Mouse (Mus musculus): ENCODE data around the gene Trub2.
A peak's percentile ranks its signal among the peaks of the same experiment; 100 is the strongest.
"Not testable (repeated sequence)": the region's sequence is repeated elsewhere in the genome, so short reads cannot be mapped to it uniquely, and the experiment has no call there.

The Trub2 gene

GRCm38 (mm10) chr2:29787937-29788681 is at the start of gene Trub2:
Trub2 (minus strand) TSS chr2:29788502.
- DNase-seq (ENCODE audit: low spot score) = peak; percentile 85

GRCm38 (mm10) chr2:29835391-29835899 is 47.1 kb upstream of the Trub2 start:
- DNase-seq (ENCODE audit: low spot score) = no peak

GRCm38 (mm10) chr2:29833796-29834195 is 45.5 kb upstream of the Trub2 start:
- DNase-seq (ENCODE audit: low spot score) = no peak

- no peak for DNase-seq (ENCODE audit: low spot score)
Observed at GRCm38 (mm10) chr2:29831106-29831505, 42.8 kb upstream of the Trub2 start.

- no peak for DNase-seq (ENCODE audit: low spot score)
Observed at GRCm38 (mm10) chr2:29827709-29828024, 39.4 kb upstream of the Trub2 start.

- peak; percentile 91 for DNase-seq (ENCODE audit: low spot score)
Observed at GRCm38 (mm10) chr2:29826926-29827708, 38.8 kb upstream of the Trub2 start.

GRCm38 (mm10) chr2:29826318-29826925 is 38.1 kb upstream of the Trub2 start:
- no peak for DNase-seq (ENCODE audit: low spot score)

GRCm38 (mm10) chr2:29820025-29820817 is 31.9 kb upstream of the Trub2 start, which contains the start of gene Urm1:
Urm1 (plus strand) TSS chr2:29820075.
- peak; percentile 69 for DNase-seq (ENCODE audit: low spot score)

- no peak for DNase-seq (ENCODE audit: low spot score)
Observed at GRCm38 (mm10) chr2:29819363-29819762, 31.1 kb upstream of the Trub2 start.

- DNase-seq (ENCODE audit: low spot score) = peak; percentile 76
Observed at GRCm38 (mm10) chr2:29817426-29818232, 29.3 kb upstream of the Trub2 start.

GRCm38 (mm10) chr2:29815678-29816371 is 27.5 kb upstream of the Trub2 start:
- no peak for DNase-seq (ENCODE audit: low spot score)

GRCm38 (mm10) chr2:29803400-29803831 is 15.1 kb upstream of the Trub2 start:
- DNase-seq (ENCODE audit: low spot score) = no peak

- no peak for DNase-seq (ENCODE audit: low spot score)
Observed at GRCm38 (mm10) chr2:29802827-29803201, 14.5 kb upstream of the Trub2 start.

GRCm38 (mm10) chr2:29802075-29802826 is 13.9 kb upstream of the Trub2 start, which contains the start of gene Slc27a4:
Slc27a4 (plus strand) TSS chr2:29802634.
- peak; percentile 96 for DNase-seq (ENCODE audit: low spot score)

GRCm38 (mm10) chr2:29792772-29793487 is 4.6 kb upstream of the Trub2 start:
- no peak for DNase-seq (ENCODE audit: low spot score)

- peak; percentile 80 for DNase-seq (ENCODE audit: low spot score)
Observed at GRCm38 (mm10) chr2:29787104-29787917, 991 bp downstream of the Trub2 start, which contains the start of gene Coq4. Coq4 (plus strand) TSS chr2:29787493.

- no peak for DNase-seq (ENCODE audit: low spot score)
Observed at GRCm38 (mm10) chr2:29784290-29784689, 4.0 kb downstream of the Trub2 start.

- DNase-seq (ENCODE audit: low spot score) = not testable (repeated sequence)
Observed at GRCm38 (mm10) chr2:29781256-29781655, 7.0 kb downstream of the Trub2 start.
